Mouse (Mus musculus) liver, embryonic 12.5 days (tissue): Measurements from ENCODE around the gene Slfn1. TPM values are rescaled to one million over a fixed set of nuclear protein-coding genes. Genes with fewer than 3 reads are reported as not detected.
"Not testable (repeated sequence)": the region's sequence is repeated elsewhere in the genome, so short reads cannot be mapped to it uniquely, and the experiment has no call there.

Source experiments
- ATAC-seq: fragments of 200-750 bp; cut with Nextera tagmentation; 2 replicates; pipeline ENCODE4 v1.8.0; 2017; ENCODE audit warnings: moderate number of reproducible peaks, mild to moderate bottlenecking, moderate library complexity
- H3K27ac ChIP-seq: fragments of 300-500 bp; sonication (generic); 2 replicates; pipeline ENCODE4 v1.5.1; 2016; ENCODE audit warnings: mild to moderate bottlenecking
- H3K27me3 ChIP-seq: fragments of 300-500 bp; sonication (generic); replicated peaks from 2 replicates; pipeline ENCODE4 v1.6.1; 2016; ENCODE audit warnings: mild to moderate bottlenecking, moderate library complexity
- H3K36me3 ChIP-seq: fragments of 300-500 bp; sonication (generic); 2 replicates; pipeline ENCODE4 v1.6.1; 2016; ENCODE audit warnings: mild to moderate bottlenecking, moderate library complexity
- H3K4me1 ChIP-seq: fragments of 300-500 bp; sonication (generic); 2 replicates; pipeline ENCODE4 v1.6.1; 2016
- H3K4me2 ChIP-seq: fragments of 300-500 bp; sonication (generic); 2 replicates; pipeline ENCODE4 v1.6.1; 2016; ENCODE audit warnings: mild to moderate bottlenecking, moderate library complexity
- H3K4me3 ChIP-seq: fragments of 300-500 bp; sonication (generic); 2 replicates; pipeline ENCODE4 v1.5.1; 2016; ENCODE audit warnings: mild to moderate bottlenecking, moderate library complexity
- H3K9ac ChIP-seq: fragments of 300-500 bp; sonication (generic); 2 replicates; pipeline ENCODE4 v1.6.1; 2016; ENCODE audit warnings: mild to moderate bottlenecking, moderate library complexity
- H3K9me3 ChIP-seq: fragments of 300-500 bp; sonication (generic); replicated peaks from 2 replicates; pipeline ENCODE4 v1.6.1; 2016; ENCODE audit warnings: mild to moderate bottlenecking, moderate library complexity
- WGBS: fragments of 180-500 bp; shearing (Covaris S2); methylation state at CpG from one replicate; pipeline ENCODE4 v1.1.7; 2016; ENCODE audit not compliant: insufficient replicate concordance; 5-methylcytosine and 5-hydroxymethylcytosine counted together
- polyA plus RNA-seq: library from polyadenylated mRNA; unstranded; fragments of >200 nt; fragmentation: Nextera tagmentation; extraction: Ambion mirVana; gene quantifications from 2 replicates; pipeline ENCODE4 v1.2.1, GENCODE M21; 2016

Slfn1 gene
- polyA plus RNA-seq, 1 experiment from 2014 or later = 0.08 TPM

DNA sequence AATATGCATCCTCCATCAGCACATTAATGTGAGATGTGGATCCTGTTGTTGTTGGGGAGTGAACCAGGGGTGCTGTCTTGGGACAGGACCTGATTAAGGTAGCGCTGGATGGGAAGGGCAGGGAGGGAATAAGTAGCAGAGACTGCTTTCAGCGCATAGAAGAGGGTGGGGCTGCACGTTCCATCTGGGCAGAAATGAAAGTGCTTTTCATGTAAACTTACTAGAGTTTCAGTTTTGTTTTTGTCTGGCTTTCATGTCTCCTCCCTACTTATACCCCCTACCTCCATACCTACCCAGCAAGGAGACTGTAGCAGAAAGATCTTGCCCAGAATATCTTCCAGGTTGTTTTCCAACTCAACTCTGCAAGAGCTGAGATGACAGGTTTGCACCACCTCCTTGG, 1.4 kb downstream of the Slfn1 start:
- 50% methylated on average over 3 of the region's 3 CpGs for WGBS
- no peak for ATAC-seq
- H3K4me2 ChIP-seq = no peak overlapping the region
- H3K9ac ChIP-seq = no peak overlapping the region
- no peaks in the 10 kb centered on the region for H3K27me3 ChIP-seq
- H3K27ac ChIP-seq = no peak overlapping the region
- no peaks in the 10 kb centered on the region for H3K4me1 ChIP-seq
- no peaks in the 10 kb centered on the region for H3K9me3 ChIP-seq
- no peaks in the 10 kb centered on the region for H3K36me3 ChIP-seq
- no peak overlapping the region for H3K4me3 ChIP-seq

- no peaks in the 10 kb centered on the region for H3K27me3 ChIP-seq
- 84% methylated on average over 3 of the region's 3 CpGs for WGBS
Observed at GRCm38 (mm10) chr11:83121131-83121685, 4.6 kb downstream of the Slfn1 start.

GRCm38 (mm10) chr11:83123198-83123597, 6.5 kb downstream of the Slfn1 start:
- Histone ChIP-seq H3K27me3 (no peaks in the 10 kb centered on the region), H3K9ac (no peak overlapping the region), H3K4me1 (no peaks in the 10 kb centered on the region), H3K27ac (no peak overlapping the region), H3K4me2 (no peak overlapping the region), H3K36me3 (no peaks in the 10 kb centered on the region), H3K4me3 (no peak overlapping the region), H3K9me3 (no peaks in the 10 kb centered on the region)
- ATAC-seq = no peak
- WGBS = 44% methylated on average over 4 of the region's 4 CpGs

More at GRCm38 (mm10) chr11:83121131-83121685, 4.6 kb downstream of the Slfn1 start:
- no peak for ATAC-seq
- Histone ChIP-seq H3K4me1 (no peaks in the 10 kb centered on the region), H3K9me3 (no peaks in the 10 kb centered on the region), H3K9ac (no peak overlapping the region), H3K4me2 (no peak overlapping the region), H3K27ac (no peak overlapping the region), H3K4me3 (no peak overlapping the region), H3K36me3 (no peaks in the 10 kb centered on the region)

- WGBS = 40% methylated on average over 2 of the region's 2 CpGs
- ATAC-seq = no peak
- no peak overlapping the region for H3K4me2 ChIP-seq
- H3K9ac ChIP-seq = no peak overlapping the region
- H3K4me3 ChIP-seq = no peak overlapping the region
- no peaks in the 10 kb centered on the region for H3K36me3 ChIP-seq
- no peaks in the 10 kb centered on the region for H3K9me3 ChIP-seq
- H3K27ac ChIP-seq = no peak overlapping the region
- no peaks in the 10 kb centered on the region for H3K27me3 ChIP-seq
- no peaks in the 10 kb centered on the region for H3K4me1 ChIP-seq
Observed at GRCm38 (mm10) chr11:83124906-83125305, 8.3 kb downstream of the Slfn1 start.

DNA sequence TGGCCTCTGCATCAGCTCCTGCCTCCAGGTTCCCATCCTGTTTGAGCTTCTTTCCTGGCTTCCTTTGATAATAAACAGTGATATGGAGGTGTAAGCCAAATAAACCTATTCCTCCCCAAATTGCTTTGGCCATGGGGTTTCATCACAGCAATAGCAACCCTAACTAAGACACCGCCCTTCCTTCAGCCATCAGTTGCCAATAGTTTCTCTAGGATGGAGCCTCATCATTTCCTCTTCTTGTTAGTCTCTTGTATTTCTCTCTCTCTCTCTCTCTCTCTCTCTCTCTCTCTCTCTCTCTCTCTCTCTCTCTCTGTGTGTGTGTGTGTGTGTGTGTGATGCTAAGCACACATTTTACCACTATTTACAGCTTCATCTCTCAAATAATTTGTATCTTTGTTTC, 9.0 kb downstream of the Slfn1 start:
- 67% methylated on average over 1 of the region's 1 CpGs for WGBS
- H3K4me3 ChIP-seq, H3K27ac ChIP-seq, H3K27me3 ChIP-seq, H3K9ac ChIP-seq, H3K36me3 ChIP-seq, H3K4me1 ChIP-seq, H3K4me2 ChIP-seq, ATAC-seq, H3K9me3 ChIP-seq: not testable (repeated sequence)

DNA sequence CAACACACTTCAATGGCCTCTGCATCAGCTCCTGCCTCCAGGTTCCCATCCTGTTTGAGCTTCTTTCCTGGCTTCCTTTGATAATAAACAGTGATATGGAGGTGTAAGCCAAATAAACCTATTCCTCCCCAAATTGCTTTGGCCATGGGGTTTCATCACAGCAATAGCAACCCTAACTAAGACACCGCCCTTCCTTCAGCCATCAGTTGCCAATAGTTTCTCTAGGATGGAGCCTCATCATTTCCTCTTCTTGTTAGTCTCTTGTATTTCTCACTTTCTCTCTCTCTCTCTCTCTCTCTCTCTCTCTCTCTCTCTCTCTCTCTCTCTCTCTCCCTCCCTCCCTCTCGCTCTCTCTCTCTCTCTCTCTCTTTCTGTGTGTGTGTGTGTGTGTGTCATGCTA, 20.6 kb downstream of the Slfn1 start:
- ATAC-seq, H3K9me3 ChIP-seq, H3K27ac ChIP-seq, H3K27me3 ChIP-seq, H3K4me2 ChIP-seq, H3K4me3 ChIP-seq, H3K9ac ChIP-seq, H3K4me1 ChIP-seq, H3K36me3 ChIP-seq: not testable (repeated sequence)
- WGBS = 86% methylated on average over 1 of the region's 2 CpGs

DNA sequence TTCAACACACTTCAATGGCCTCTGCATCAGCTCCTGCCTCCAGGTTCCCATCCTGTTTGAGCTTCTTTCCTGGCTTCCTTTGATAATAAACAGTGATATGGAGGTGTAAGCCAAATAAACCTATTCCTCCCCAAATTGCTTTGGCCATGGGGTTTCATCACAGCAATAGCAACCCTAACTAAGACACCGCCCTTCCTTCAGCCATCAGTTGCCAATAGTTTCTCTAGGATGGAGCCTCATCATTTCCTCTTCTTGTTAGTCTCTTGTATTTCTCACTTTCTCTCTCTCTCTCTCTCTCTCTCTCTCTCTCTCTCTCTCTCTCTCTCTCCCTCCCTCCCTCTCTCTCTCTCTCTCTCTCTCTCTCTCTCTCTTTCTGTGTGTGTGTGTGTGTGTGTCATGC, 32.3 kb downstream of the Slfn1 start:
- WGBS = no CpG with 5 or more reads among the region's 1 CpGs
- not testable (repeated sequence) for ATAC-seq

More for the DNA sequence above, 32.3 kb downstream of the Slfn1 start:
- H3K27ac ChIP-seq, H3K9ac ChIP-seq, H3K27me3 ChIP-seq, H3K9me3 ChIP-seq, H3K4me3 ChIP-seq, H3K4me1 ChIP-seq, H3K36me3 ChIP-seq, H3K4me2 ChIP-seq: not testable (repeated sequence)

Other genes starting within 250 kb of the Slfn1 start
- 28.1 and 28.8 TPM in 2 replicates for gene Rffl, start 245.6 kb upstream of the Slfn1 start, polyA plus RNA-seq
- gene Rad51d, start 226.2 kb upstream of the Slfn1 start, polyA plus RNA-seq = 8.6 and 10.0 TPM in 2 replicates
- gene Fndc8, start 224.7 kb upstream of the Slfn1 start, polyA plus RNA-seq = 0.08 and 0.19 TPM in 2 replicates
- 30.6 and 30.7 TPM in 2 replicates for gene Nle1, start 208.4 kb upstream of the Slfn1 start, polyA plus RNA-seq
- gene Unc45b, start 206.3 kb upstream of the Slfn1 start, polyA plus RNA-seq = 1.1 and 1.4 TPM in 2 replicates
- gene Slfn5, start 165.5 kb upstream of the Slfn1 start, polyA plus RNA-seq = 0.83 and 0.92 TPM in 2 replicates
- gene Slfn9, start 125.0 kb upstream of the Slfn1 start, polyA plus RNA-seq = 7.6 and 8.3 TPM in 2 replicates
- gene Slfn8, start 96.0 kb upstream of the Slfn1 start, polyA plus RNA-seq = 0.38 and 0.72 TPM in 2 replicates
- gene Slfn2, start 51.7 kb upstream of the Slfn1 start, polyA plus RNA-seq = 3.5 and 3.6 TPM in 2 replicates
- gene Slfn4, start 58.3 kb downstream of the Slfn1 start, polyA plus RNA-seq = not detected in 2 replicates
- 0.97 and 1.3 TPM in 2 replicates for gene Slfn3, start 74.5 kb downstream of the Slfn1 start, polyA plus RNA-seq
- 14.5 and 15.6 TPM in 2 replicates for gene Slfn14, start 169.9 kb downstream of the Slfn1 start, polyA plus RNA-seq
- gene Ap2b1, start 182.2 kb downstream of the Slfn1 start, polyA plus RNA-seq = 32.8 and 33.4 TPM in 2 replicates
- 8.2 and 8.3 TPM in 2 replicates for gene Pex12, start 185.7 kb downstream of the Slfn1 start, polyA plus RNA-seq